Mouse (Mus musculus) liver, embryonic 11.5 days (tissue): ENCODE measurements around the gene Catsperg1. TPM values are rescaled to one million over a fixed set of nuclear protein-coding genes. Genes with fewer than 3 reads are reported as not detected.
"Not testable (repeated sequence)": the region's sequence is repeated elsewhere in the genome, so short reads cannot be mapped to it uniquely, and the experiment has no call there.

Source experiments
- ATAC-seq: fragments of 200-750 bp; cut with Nextera tagmentation; replicated peaks from 2 replicates; pipeline ENCODE4 v1.8.0; 2017; ENCODE audit warnings: moderate number of reproducible peaks, mild to moderate bottlenecking, moderate TSS enrichment, moderate library complexity; ENCODE audit not compliant: low FRiP score
- DNase-seq: peaks from one replicate; pipeline ENCODE4 v3.0.0-alpha.2; 2017; ENCODE audit warnings: low spot score
- H3K27ac ChIP-seq: fragments of 300-500 bp; sonication (generic); 2 replicates; pipeline ENCODE4 v1.5.1; 2014; ENCODE audit warnings: mild to moderate bottlenecking, low read depth, low read length, control low read depth
- H3K27me3 ChIP-seq: fragments of 300-500 bp; sonication (generic); replicated peaks from 2 replicates; pipeline ENCODE4 v1.6.1; 2014; ENCODE audit warnings: low read length, mixed read lengths; ENCODE audit not compliant: control insufficient read depth, insufficient read depth
- H3K36me3 ChIP-seq: fragments of 300-500 bp; sonication (generic); 2 replicates; pipeline ENCODE4 v1.6.1; 2014; ENCODE audit warnings: mild to moderate bottlenecking, low read length, moderate library complexity, mixed read lengths; ENCODE audit not compliant: control insufficient read depth, insufficient read depth
- H3K4me1 ChIP-seq: fragments of 300-500 bp; sonication (generic); replicated peaks from 2 replicates; pipeline ENCODE4 v1.6.1; 2014; ENCODE audit warnings: low read length, mixed read lengths; ENCODE audit not compliant: control insufficient read depth, insufficient read depth
- H3K4me2 ChIP-seq: fragments of 300-500 bp; sonication (generic); 2 replicates; pipeline ENCODE4 v1.6.1; 2014; ENCODE audit warnings: mild to moderate bottlenecking, control low read depth, moderate library complexity
- H3K4me3 ChIP-seq: fragments of 300-500 bp; sonication (generic); 2 replicates; pipeline ENCODE4 v1.5.1; 2014; ENCODE audit warnings: low read depth, low read length, control low read depth
- H3K9ac ChIP-seq: fragments of 300-500 bp; sonication (generic); 2 replicates; pipeline ENCODE4 v1.6.1; 2014; ENCODE audit warnings: low read depth, low read length, control low read depth
- H3K9me3 ChIP-seq: fragments of 300-500 bp; sonication (generic); 2 replicates; pipeline ENCODE4 v1.6.1; 2016; ENCODE audit warnings: low read length, inconsistent platforms, mixed read lengths; ENCODE audit not compliant: control insufficient read depth
- WGBS: fragments of 180-500 bp; shearing (Covaris S2); extraction: QIAGEN DNeasy Blood & Tissue Kit; methylation state at CpG from one replicate; pipeline ENCODE4 v1.1.7; 2014; 5-methylcytosine and 5-hydroxymethylcytosine counted together
- polyA plus RNA-seq: library from polyadenylated mRNA; unstranded; fragments of >200 nt; fragmentation: Nextera tagmentation; extraction: Ambion mirVana; gene quantifications from 2 replicates; pipeline ENCODE4 v1.2.1, GENCODE M21; 2014

Gene Catsperg1
- polyA plus RNA-seq, 1 experiment from 2014 or later, result 0.64 TPM

- Histone ChIP-seq H3K4me2 (no peak overlapping the region), H3K9me3 (peaks cover 1% of the 10 kb centered on the region; the same call in 1 of the 2 replicates), H3K4me1 (peaks cover 10% of the 10 kb centered on the region), H3K4me3 (no peak overlapping the region), H3K27me3 (no peaks in the 10 kb centered on the region), H3K9ac (no peak overlapping the region), H3K27ac (no peak overlapping the region), H3K36me3 (0 out of 2 replicates have a peak, but pooled peaks cover 3% of the 10 kb centered on the region)
- 54% methylated on average over 15 of the region's 15 CpGs for WGBS
- ATAC-seq, result no peak
- DNase-seq, result no peak
Observed at GRCm38 (mm10) chr7:29214846-29215245, 1.0 kb upstream of the Catsperg1 start.

- WGBS, result 67% methylated on average over 2 of the region's 2 CpGs
- H3K9ac ChIP-seq, result no peak overlapping the region
- no peaks in the 10 kb centered on the region for H3K9me3 ChIP-seq
- H3K4me2 ChIP-seq, result no peak overlapping the region
- no peak overlapping the region for H3K4me3 ChIP-seq
- H3K4me1 ChIP-seq, result peaks cover 10% of the 10 kb centered on the region
- H3K36me3 ChIP-seq, result no peaks in the 10 kb centered on the region
- H3K27me3 ChIP-seq, result no peaks in the 10 kb centered on the region
- no peak overlapping the region for H3K27ac ChIP-seq
- ATAC-seq (no peak), DNase-seq (no peak)
Observed at GRCm38 (mm10) chr7:29214236-29214635, 401 bp upstream of the Catsperg1 start.

GRCm38 (mm10) chr7:29212775-29213560, 867 bp downstream of the Catsperg1 start:
- Histone ChIP-seq H3K4me2 (peak overlapping the region; percentile 67), H3K4me1 (peaks cover 10% of the 10 kb centered on the region), H3K4me3 (peak overlapping the region; percentile 37)
- not testable (repeated sequence) for H3K9me3 ChIP-seq, H3K36me3 ChIP-seq, H3K9ac ChIP-seq, DNase-seq, ATAC-seq, H3K27me3 ChIP-seq, H3K27ac ChIP-seq
- 21% methylated on average over 40 of the region's 40 CpGs for WGBS

GRCm38 (mm10) chr7:29212199-29212765, 1.6 kb downstream of the Catsperg1 start:
- H3K36me3 ChIP-seq, result no peaks in the 10 kb centered on the region
- 9% methylated on average over 26 of the region's 26 CpGs for WGBS
- peak overlapping the region; percentile 37 for H3K4me3 ChIP-seq
- H3K9ac ChIP-seq, result no peak overlapping the region
- ATAC-seq (no peak), DNase-seq (peak; percentile 44)
- H3K27ac ChIP-seq, result no peak overlapping the region
- no peaks in the 10 kb centered on the region for H3K27me3 ChIP-seq
- peaks cover 10% of the 10 kb centered on the region for H3K4me1 ChIP-seq
- H3K4me2 ChIP-seq, result peak overlapping the region; percentile 67
- no peaks in the 10 kb centered on the region for H3K9me3 ChIP-seq

GRCm38 (mm10) chr7:29211415-29212198, 2.2 kb downstream of the Catsperg1 start:
- ATAC-seq (peak; percentile 86), DNase-seq (peak; percentile 85)
- 3% methylated on average over 34 of the region's 34 CpGs for WGBS
- no peaks in the 10 kb centered on the region for H3K36me3 ChIP-seq
- H3K4me1 ChIP-seq, result peaks cover 10% of the 10 kb centered on the region
- no peak overlapping the region for H3K9ac ChIP-seq
- H3K27ac ChIP-seq, result no peak overlapping the region
- no peaks in the 10 kb centered on the region for H3K9me3 ChIP-seq
- H3K4me2 ChIP-seq, result peak overlapping the region; percentile 67
- H3K4me3 ChIP-seq, result peak overlapping the region; percentile 37
- no peaks in the 10 kb centered on the region for H3K27me3 ChIP-seq

- not testable (repeated sequence) for H3K9me3 ChIP-seq, H3K9ac ChIP-seq, DNase-seq, H3K27me3 ChIP-seq, H3K27ac ChIP-seq, H3K36me3 ChIP-seq
- 14% methylated on average over 15 of the region's 15 CpGs for WGBS
- H3K4me3 ChIP-seq, result peak overlapping the region; percentile 37
- H3K4me1 ChIP-seq, result peaks cover 10% of the 10 kb centered on the region
- H3K4me2 ChIP-seq, result peak overlapping the region; percentile 67
- ATAC-seq, result peak; percentile 71
Observed at GRCm38 (mm10) chr7:29211013-29211412, 2.8 kb downstream of the Catsperg1 start.

- ATAC-seq, result no peak
- DNase-seq, result no peak
- Histone ChIP-seq H3K4me3 (no peak overlapping the region), H3K27ac (no peak overlapping the region), H3K27me3 (no peaks in the 10 kb centered on the region), H3K4me2 (no peak overlapping the region), H3K36me3 (no peaks in the 10 kb centered on the region), H3K9ac (no peak overlapping the region), H3K9me3 (no peaks in the 10 kb centered on the region), H3K4me1 (no peaks in the 10 kb centered on the region)
- 76% methylated on average over 6 of the region's 6 CpGs for WGBS
Observed at GRCm38 (mm10) chr7:29202577-29202976, 11.3 kb downstream of the Catsperg1 start.

GRCm38 (mm10) chr7:29194230-29194629, 19.6 kb downstream of the Catsperg1 start:
- H3K36me3 ChIP-seq, H3K27me3 ChIP-seq, H3K4me3 ChIP-seq, H3K9ac ChIP-seq, H3K9me3 ChIP-seq, H3K27ac ChIP-seq, DNase-seq, ATAC-seq, H3K4me1 ChIP-seq, H3K4me2 ChIP-seq: not testable (repeated sequence)
- WGBS, result 89% methylated on average over 1 of the region's 1 CpGs
